Mouse (Mus musculus): ENCODE measurements around the gene Cntnap2.
"Not testable (repeated sequence)": the region's sequence is repeated elsewhere in the genome, so short reads cannot be mapped to it uniquely, and the experiment has no call there.

The Cntnap2 gene

DNA sequence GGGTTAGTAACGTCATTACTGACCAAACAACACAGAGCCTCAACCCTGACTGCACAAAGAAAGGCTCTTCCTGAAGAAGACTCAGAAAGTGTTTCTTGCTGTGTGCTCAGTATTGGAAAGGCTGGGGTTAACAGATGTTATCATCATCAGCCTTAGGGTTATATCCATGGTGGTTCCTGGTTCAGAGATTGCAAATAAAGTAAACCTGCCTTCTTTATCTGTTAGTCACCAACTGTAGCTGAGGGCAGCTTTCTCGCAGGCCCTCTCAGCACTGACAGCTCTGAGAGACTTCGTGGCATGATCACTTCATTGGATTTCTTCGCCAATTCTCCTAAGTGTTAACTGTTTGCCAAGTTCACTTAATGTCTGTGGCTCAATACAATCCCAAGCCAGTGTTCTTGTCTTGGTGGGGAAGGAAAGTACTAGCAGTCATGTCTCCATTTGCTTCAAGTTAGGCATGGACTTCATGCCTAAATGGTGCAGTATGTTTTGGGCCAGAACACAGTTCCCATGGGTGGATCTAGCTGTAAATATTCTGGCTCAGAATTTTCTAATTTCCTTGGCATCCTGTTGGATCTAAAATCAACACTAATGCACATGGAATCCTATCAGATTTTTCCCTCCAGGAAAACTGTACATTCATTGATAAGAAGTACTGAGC lies 2197.2 kb downstream of the Cntnap2 start:
- DNase-seq, result no peak

DNA sequence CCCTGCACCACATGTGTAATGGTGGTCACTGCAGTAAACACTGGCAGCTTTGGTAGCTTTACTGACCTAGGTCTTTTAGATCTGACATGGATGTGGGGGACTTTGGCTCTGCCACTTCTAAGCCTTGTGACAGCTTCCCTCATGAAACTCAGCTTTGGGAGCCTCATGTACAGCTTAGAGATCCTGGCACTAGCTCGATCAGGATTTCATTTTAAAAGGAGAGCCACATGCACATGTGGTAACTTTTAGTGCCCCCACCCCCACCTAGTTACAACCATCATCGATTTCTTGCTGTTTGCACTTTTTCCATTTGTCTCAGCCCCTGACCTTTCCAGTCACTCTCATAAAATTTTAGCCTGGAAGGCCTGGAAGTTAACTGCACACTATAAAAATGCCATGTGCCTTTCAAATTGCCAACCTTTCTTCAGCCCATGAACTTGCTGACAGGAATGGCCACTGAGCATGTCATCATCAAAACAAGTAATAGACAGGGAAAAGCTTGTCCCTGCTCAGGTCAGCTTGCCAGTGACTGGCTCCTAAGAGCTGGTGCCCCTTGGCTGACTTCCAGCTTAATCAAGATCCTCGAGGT lies 2197.9 kb downstream of the Cntnap2 start:
- DNase-seq, result no peak

DNA sequence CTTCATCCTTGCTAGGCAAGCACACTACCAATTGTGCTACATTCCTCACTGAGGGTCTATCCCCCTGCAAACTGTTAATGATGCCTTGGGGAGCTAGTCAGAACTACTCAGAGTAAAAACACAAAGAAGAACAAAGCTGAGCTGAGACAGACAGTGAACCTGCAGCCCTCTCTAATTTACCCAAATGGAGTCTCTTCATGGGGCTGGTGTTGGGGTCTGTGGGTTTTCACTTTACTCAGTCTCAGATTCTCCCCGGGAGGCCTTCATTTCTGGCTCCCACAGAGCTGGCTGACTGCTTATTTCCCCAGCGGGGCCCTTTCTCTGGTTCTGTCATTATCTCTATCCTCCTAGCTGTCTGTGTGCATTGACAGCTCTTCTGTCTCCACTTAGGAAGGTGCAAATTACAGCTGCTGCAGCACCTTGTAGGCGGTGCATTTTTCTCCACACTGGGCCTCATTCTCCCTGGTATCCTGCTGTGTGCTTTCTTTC lies 2200.5 kb downstream of the Cntnap2 start:
- no peak for DNase-seq

DNA sequence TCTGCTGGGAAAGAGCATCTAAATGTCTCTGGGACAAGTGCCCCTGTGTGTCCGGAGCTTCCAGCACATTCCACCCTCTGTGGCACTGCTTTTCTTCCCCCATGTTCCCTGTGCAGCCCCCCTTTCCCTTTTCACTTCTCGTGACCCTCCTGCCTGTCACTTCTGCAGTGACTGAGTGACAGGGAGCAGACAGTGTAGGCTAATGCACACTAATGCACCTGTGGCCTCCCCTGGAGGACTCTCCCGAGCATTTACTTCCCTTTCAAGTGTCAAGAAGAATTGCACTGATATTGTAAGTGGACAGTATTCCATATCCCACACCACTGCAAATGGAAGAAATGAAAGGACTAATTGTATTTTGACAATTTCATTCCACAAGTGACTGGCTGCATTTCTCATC lies 2208.1 kb downstream of the Cntnap2 start:
- DNase-seq, result no peak

DNA sequence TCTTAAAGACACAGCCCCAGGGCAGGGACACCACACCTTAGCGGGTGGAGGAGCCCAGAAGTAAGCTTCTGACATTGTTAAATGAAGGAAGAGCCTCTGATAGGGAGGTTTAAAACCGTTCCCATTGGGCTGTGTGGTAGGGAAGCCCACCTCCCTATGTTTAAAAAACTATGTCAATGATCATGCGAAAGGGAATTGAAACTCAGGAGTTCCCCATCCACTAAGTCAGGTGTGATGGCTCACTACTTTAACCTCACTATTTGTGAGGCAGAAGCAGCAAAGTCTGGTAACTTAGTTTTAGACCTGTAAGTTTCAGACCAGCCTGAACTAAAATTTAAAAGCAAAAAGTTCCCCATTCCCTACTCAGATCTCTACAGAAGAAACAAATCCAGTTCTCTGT lies 2210.3 kb downstream of the Cntnap2 start:
- no peak for DNase-seq

DNA sequence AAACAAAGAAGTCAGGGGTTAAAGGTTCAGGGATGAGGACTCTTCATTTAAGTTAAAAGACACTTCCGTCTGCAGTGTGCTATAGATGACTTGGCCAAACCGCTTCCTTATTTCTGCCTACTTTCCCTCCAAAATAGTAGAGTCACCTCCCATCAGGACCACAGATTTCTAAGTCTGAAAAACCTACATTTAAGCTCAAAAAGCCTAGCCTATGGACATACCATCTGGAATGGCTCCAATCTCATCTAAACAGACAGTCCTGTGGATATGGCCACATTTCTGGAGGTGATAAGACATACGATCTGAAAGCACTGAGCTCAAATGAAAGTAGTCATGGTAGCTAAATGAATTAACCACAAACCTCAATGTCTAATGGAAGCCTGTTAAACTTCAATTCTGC lies 2212.4 kb downstream of the Cntnap2 start:
- no peak for DNase-seq

DNA sequence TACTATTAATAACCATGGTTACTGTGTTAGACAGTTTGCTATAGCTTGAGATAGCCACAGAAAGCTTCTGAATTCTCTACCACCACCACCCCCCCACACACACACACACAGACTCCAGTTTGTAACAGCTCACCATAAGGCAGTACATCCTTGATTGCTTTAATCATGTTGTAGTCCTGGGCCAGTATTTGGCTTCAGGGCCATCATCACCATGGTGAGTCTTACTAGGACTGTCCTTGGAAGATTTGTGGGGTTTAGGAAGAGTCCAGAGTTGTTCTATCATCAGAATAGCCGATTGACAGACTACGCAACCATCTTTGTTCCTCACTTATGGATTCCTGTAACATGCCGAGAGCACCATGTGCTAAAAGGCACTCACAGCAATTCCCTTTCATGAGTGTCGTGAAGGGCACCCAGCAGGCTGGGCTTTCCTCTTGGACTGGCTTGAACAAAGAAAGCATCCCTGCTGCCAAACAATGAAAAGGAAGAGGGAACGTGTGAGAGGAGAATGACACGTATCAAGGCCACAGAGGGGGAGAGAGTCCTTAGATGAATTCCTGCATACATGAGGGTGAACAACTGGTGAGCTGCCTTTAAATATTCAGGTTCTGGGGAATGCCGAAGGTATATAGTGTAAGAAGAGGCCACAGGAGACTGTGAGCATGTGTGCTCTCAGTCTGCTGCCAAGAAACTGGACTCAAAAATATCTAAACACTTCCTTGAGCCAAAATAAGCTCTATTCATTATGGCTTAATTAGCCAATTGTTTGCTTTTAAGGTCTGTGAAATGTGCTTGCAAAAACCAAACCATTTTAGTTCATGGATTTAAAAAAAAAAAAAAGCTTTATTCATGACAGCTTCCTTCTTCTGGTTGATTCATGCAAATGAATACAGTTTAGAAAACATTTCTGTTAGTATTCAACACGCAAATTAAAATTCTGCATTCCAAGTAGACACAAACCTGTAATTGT lies 2213.7 kb downstream of the Cntnap2 start:
- DNase-seq, result no peak

DNA sequence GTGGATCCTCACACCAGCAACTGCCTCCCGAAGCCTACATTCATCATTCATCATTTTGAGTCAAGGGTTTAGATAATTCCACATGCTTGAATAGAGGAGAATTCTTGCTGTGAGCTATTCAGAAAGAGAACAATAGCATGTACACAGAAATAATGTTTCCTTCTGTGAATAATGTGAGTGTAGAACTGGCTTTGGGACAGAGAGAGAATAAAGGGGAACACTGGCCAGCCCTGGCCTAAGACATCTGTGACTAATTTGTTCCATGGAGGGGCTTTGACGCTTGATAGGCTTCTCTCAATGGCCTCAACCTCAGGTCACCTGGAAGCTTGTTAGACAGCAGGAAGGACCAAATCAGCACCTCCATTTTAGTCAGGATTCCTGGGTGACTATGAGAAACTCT lies 2215.9 kb downstream of the Cntnap2 start:
- DNase-seq, result no peak

DNA sequence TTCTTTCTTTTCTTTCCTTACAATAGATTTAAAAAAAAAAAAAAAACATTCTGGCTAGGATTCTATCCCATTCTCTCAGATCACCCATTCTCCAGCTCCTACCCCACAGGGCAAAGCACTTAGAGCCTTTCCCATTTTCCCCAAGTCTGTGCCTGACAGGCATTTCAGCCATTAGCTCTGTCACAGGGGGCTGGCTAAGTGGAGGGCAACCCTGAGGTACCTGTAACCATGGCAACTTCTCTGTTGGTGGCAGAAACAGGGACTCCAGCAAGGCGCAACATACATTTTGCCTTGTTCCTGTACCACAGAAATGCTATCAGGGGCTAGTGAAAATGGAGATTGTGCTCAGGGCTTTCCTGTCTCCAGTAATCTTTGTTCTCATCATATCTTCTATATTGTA lies 2220.0 kb downstream of the Cntnap2 start:
- DNase-seq, result no peak

DNA sequence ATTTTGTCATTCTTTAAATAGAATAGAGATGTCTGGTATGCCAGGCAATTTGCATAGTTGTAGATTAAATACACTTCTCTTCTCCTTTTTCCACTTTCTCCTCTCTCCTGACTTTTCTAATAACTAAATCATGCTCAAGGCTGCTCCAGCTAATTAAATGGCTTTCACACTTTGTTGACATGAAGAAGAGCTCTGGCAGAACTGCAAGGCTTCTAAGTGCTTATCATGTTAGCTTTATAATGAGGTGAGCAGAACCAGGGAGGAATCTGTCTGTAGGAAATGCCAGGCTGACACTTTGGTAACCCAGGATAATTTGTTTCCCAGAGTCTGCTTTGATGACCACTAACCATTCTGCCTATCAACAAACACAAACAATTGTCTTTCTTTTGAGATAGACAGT lies 2222.4 kb downstream of the Cntnap2 start:
- no peak for DNase-seq

DNA sequence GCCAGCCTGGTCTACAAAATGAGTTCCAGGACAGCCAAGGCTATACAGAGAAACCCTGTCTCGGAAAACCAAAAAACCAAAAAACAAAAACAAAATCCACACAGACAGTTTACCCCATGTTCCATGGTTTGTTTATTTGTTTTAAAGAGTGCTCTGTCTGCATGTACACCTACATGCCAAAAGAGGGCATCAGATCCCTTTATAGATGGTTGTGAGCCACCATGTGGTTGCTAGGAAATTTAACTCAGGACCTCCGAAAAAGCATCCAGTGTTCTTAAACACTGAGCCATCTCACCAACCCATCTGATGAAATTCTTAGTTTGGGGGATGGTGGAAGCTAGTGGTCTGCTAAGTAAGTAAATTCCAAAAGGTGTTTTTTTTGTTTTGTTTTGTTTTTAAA lies 2225.6 kb downstream of the Cntnap2 start:
- no peak for DNase-seq

DNA sequence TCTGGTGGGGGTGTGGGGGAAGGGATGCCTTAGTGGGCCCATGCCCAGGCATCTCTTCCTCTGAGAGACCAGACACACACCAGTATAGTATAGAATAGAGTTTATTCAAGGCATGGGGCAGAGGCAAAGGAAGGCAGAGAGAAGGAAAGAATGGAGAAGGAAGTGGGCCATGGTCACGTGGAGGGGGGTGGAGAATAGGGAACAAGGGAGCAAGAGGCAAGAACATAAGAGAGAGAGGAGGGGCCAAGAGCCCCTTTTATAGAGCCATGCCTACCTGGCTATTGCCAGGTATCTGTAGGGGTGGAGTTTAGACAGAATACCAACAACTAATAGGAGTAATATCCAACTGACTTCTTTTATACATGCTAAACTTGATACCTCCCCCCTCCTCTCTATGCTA lies 2226.6 kb downstream of the Cntnap2 start:
- no peak for DNase-seq

DNA sequence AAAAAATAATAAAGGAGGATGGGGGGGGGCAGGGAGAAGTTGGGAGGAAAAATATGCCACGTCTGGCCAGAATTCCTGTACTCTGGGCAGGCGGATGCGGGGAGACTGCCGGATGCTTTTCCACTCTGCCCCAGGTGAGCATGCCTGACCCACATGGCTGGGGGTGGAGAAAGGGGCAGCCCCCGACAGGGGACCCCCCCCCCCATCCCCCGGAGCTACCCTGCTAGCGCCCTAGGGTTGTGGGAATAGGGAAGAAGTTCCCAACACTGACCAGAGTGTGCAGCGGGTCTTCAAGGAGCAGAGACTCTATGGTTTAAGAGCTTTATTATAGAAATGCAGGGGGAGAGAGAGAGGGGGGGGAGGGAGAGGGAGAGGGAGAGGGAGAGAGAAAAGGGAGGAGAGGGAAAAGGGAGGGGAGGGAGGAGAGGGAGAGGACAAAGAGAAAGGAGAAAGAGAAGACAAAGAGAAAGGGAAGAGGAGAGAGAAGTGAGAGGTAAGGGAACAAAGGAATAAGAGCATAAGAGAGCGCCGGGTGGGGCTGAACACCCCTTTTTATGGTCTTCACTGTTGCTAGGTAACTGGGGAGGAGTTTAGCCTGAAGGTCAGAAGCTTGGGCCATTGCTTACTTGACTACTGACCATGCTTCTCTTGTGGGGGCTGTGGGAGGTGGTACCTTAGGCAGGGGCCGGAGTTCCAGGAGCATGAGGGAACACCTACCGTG lies 2227.2 kb downstream of the Cntnap2 start:
- not testable (repeated sequence) for DNase-seq

DNA sequence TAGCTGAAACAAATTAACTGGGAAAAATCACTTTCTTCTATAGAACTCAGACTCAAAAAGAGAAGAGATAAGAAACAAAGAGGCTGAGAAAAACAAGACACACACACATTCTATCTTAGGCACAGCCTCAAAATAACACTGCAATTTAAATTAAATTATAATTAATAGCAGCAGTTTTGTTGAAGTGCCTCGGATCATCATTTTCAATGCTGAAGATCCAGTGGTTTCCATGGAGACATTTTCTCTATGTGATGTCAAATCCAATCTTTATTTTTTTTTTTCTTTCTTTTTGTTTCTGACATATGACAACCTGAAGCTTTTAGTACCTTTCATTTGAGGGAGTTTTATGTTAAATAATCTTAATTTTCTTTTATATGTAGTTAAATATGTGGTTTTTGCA lies 2228.6 kb downstream of the Cntnap2 start:
- DNase-seq, result no peak

DNA sequence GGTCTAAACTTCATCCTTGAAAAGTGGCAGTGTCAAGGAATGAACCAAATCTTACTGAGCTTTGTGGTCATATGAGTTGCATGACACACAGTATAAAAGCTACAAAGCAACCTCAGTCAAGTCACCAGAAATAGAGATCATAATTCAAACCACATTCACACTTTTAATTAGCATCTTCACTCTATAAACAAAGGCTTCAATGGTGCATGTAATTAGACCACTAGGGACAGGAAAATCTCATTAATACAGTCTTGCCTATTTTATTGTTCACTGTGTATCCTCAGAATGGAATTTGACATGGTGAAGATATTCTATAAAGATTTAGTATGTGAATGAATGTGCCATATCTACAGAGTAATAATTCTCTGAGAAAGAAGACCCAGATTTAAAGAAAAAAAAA lies 2232.8 kb downstream of the Cntnap2 start:
- no peak for DNase-seq

DNA sequence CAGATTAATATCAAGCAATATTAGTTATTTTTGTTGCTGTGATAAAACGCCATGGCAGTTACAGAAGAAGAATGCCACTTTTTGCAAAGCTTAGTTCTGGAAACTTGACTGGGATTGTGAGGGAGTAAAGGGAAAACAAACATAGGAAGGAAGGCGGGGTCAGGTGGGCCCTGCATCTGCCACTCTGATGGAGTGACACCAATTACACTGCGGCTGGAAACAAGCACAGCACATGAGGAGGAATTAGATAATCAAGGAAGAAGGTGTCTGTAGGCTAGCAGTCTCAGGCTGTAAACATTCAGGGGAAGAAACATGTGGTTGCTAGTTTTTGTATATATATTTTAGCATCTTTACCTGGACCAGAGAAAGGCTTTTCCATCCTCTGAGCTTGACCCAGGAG lies 2233.3 kb downstream of the Cntnap2 start:
- no peak for DNase-seq

DNA sequence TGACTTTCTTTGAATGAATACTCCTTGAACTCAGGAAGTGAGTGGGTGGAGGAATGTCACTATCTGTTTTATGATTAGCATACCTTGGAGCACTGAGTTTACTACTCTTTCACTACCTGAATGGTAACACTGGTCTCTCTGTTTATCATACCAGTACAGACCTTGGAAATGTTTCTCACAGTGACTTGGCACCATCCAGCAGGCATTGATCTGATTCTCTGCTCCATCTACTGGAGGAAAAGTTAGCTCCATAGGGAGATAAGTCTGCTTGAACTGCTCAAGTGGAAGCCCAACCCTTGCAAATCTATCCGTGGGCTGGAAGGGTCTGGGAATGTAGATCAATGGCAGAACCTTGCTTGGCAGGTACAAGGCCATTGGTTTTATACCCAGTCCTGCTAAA lies 2235.3 kb downstream of the Cntnap2 start:
- DNase-seq, result no peak

DNA sequence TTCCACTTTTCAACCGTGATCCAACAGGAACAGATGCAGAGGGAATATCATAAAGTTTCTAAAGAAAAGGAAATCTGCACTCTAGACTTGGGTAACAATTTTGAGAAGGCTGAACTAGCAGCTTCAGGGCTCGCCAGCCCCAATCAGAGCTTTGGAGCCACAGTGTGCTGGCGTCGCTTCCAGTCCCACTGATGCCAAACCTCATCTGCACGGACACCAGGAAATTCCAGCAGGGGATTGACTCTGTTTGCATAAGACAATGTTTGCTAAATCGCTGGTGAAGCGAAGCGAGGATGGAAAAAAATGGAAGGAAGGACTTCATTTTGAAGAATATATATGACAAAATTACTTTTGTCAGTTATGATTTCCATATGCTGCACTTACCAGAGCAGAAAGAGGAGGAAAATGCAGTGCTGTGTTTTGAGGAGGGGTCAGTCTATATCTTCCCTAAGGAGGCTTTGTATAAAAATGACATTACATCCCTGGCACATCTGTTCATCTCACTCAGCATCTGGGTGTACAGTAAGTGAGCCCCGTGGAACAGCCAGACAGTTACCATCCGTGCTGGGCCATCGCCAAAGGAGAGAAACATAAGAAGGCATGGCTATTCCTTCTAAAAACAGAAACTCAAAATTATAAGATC lies 2245.8 kb downstream of the Cntnap2 start:
- DNase-seq, result no peak

DNA sequence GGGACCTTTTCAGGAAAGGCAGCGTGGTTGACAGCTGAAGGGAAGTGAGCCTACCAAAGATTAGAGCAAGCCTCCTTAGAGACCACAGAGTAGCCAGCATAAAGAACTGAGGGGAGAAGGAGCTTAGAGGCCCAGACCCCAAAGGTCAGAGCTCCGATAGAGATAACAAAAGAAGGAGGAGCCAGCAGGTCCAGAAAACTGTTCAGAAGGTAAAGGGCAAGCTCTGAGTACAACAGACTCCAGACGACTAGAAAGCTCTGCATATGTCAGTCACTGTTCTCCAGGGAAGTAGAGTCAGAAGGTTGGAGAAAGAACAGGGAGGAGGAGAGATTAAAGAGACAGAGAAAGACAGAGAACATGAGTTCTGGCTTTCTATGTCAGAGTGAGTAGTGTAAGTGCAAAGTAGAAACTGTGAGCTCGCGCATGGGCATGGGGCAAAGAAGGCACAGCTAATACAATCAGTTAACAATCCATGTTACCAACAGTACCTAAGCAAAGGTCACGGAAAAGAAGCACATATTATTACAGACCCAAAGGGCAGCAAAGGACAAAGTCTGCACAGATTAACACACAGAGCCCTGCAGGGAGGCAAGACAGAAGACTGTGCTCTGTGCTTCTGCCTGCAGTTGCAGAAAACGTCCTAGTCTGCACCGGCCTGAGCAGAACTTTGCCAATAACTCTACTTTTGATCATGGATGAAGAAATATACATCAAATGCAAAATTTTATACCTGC lies 2247.1 kb downstream of the Cntnap2 start:
- DNase-seq, result no peak

DNA sequence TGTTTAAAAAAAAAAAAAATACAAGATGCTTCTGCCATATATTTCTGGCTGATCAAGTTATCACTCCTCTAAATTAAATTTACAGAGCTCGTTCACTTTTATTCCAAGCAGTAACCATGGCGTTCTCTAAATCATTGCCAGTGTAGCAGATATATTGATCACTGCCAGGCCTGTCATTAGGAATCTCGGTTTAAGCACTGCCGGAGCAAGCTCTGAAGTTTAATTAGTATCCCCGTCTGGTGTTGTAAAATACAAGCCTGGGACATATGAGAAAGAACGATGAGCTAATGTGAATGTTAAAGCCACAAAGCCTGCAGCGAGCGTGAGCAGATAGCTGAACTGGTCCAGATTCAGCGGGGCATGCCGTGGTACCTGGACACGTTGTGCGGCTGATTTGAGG lies 2247.8 kb downstream of the Cntnap2 start:
- no peak for DNase-seq

DNA sequence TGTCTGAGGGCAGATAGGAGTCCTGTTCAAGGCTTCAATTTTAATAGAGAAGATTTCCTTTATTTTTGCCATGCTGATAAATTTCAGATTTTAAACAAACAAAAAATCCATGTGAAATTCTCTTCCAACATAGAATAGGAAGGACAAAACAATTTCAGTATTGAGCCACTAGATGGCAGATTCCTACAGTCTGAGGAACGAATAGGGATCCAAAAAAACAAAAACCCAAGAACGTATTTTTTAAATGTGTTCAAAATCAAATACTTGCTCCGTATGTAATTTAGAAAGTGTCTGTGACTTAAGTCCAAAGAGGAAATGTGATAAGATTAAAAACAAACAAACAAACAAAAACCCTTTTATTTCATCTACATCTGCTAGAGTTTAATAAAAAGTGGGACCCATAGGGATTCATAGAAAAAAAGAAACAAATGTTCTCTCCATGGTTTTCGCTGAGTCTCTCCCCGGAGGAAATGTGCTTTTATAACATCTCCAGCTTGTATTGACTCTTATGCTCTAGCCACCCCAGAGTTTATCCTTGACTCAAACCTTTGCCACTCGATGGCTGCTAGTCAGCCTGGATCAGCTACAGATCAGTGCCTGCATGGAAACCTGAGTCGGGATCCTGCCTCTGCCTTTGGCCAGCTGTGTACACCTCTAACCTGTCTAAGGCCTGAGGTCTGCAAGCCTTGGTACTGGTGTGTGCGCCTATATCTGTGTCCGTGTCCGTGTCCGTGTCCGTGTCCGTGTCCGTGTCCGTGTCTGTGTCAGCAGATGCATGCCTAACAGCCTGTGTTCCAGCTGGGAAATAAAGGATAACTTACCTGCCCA lies 2255.6 kb downstream of the Cntnap2 start:
- DNase-seq, result peak; percentile 16
